Mouse (Mus musculus): Measurements from ENCODE around the gene Gm5938.

Gm5938 gene

GRCm38 (mm10) chrX:78125167-78125566 is at the start of gene Gm5938:
Gene Gm5938, plus strand, starts transcription at chrX:78125467.
- DNase-seq, result no peak

- DNase-seq, result no peak
Measured at GRCm38 (mm10) chrX:78091274-78091673, 34.0 kb upstream of the Gm5938 start, which contains the start of gene Obp1a. Gene Obp1a, minus strand, starts transcription at chrX:78091374.
